Mouse (Mus musculus) heart, postnatal 36 days (tissue): ENCODE data around the gene Plppr5. TPM values are rescaled to one million over a fixed set of nuclear protein-coding genes. Genes with fewer than 3 reads are reported as not detected.

ENCODE experiments used
- DNase-seq, 2 experiments: peaks; one replicate each; pipeline ENCODE4 v3.0.0; 2021 to 2022
- intact Hi-C: fragments of 180-260 bp; cut with DNase I; formaldehyde crosslinking; loops from one replicate; pipeline ENCODE4 v1.15.1; 2025
- total RNA-seq, 2 experiments: library from RNA; stranded (reverse); gene quantifications; 2 replicates each; pipeline ENCODE4 v1.2.3; 2021

Gene Plppr5
- total RNA-seq, result under 1 TPM; 0.08 to 0.33 TPM

DNA sequence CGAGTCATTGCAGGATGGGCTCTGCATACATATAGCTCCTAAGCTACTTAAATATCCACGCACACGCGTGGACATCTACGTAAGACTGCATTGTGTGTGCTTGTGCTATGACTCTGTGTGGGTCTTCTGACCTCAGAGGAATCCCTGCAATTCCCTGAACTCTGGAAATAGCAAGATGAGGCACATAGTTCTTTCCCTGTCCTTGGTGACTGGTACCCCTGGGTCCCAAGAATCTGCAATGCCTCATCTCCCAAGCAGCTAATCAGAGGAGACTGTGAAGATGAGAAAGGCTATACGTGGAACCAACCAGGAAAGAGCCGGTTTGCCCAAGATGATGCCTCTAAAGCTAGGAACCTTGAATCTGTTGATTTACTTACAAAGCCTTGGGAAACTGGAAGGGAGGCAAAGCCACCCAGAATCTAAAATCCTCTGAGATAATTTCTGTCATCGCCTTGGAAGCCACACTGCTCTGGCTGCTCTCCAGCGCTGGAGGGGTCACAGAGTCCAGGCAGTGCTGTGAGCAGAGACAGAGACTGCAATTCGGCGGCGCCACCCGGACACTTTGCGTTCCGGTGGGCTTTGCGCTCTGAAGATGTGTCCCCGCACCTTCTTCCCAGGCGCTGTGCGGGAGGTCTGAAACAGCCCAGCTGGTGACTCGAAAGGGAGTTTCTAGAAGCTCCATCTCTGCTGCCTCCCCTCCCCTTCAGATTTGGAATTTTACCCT, at the start of gene Plppr5:
Gene Plppr5 (plus strand): TSS at position 308 of the 724 bp plus-strand sequence.
- intact Hi-C loops, result no loop called here
- peak; percentile 10 to 26 for DNase-seq

DNA sequence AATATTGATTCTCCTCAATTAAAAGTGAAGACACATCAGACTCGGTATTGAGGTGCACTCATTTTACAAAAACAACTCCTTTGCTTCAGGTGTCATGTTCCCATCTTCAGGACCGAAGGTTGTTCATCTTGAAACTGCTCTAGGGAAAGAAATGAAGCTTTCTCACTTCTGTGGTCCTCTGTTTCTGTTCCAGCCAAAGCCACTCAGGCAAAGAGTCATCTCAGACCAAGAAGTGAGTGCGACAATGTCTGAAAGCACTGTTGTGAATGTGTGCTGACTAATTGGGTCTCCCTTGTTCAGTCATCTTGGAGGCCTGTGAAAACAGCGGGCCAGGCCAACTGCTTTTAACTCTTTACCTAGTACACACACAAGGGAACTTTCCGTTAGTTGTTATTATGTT, 24.7 kb upstream of the Plppr5 start:
- intact Hi-C loops, result no loop called here
- no peak for DNase-seq

DNA sequence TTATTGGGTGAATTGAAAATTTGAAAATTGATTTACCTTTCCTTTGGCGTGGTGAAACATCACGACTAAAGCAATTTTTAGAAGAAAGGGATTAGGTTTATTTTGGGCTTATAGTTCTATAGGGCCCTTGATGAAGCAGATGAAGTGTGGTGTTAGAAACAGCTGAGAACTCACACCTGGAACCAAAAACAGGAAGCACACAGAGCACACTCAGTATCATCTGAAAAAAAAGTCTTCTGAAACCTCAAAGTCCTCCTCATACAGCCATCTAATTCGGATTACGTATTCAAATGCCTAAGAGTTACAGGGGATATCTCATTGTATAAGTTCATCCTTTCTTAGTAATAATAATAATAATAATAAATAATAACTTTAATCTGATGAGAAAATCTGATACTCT, 24.1 kb upstream of the Plppr5 start:
- DNase-seq, result no peak
- intact Hi-C loops, result no loop called here

DNA sequence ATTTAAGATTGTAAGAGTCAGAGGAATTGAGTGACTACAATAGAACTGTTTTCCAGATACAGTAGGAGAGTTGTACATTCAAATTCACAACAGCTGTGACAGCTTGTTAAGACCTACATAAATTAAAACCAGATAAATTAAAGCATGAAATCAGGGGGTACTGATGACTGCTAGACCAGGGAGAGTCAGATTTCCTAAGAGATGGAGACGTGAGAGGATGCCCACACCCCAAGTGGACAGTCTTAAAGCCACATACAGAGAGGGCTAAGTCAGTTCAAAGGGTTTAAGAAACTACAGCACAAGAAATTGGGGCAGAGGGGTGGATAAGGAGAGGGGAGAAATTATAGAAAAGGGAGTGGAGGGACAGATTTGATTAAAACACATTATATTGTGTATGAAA, 17.7 kb upstream of the Plppr5 start:
- intact Hi-C loops, result no loop called here

DNA sequence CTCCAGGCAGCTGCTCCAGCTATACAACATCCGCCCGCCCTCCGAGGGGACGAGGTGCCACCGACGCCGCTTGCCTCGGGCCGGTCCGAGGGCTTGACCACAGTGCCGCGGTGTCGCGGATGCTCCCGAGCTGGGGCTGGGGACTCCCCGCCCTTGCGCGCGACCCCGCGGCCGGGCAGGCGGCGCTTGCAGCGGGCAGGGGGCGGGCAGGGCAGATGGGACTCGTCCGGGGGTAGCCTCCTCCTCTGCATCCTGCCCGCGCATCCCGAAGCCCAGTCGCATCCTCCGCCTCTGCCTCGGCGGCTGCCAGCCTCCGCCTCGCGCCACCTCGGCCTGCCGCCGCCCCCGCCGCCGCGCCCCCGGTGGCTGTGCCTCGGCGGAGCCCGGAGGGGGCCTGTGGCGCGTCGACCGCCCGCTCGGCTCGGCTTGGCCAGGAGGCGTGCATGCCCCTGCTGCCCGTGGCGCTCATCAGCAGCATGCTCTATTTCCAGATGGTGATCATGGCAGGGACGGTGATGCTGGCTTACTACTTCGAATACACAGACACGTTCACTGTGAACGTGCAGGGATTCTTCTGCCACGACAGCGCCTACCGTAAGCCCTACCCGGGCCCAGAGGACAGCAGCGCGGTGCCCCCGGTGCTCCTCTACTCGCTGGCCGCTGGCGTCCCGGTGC, 754 bp downstream of the Plppr5 start:
- intact Hi-C loops, result no loop called here
- peak in 1 of 2 experiments; percentile 5 for DNase-seq

More for the DNA sequence above, 17.7 kb upstream of the Plppr5 start:
- no peak for DNase-seq

DNA sequence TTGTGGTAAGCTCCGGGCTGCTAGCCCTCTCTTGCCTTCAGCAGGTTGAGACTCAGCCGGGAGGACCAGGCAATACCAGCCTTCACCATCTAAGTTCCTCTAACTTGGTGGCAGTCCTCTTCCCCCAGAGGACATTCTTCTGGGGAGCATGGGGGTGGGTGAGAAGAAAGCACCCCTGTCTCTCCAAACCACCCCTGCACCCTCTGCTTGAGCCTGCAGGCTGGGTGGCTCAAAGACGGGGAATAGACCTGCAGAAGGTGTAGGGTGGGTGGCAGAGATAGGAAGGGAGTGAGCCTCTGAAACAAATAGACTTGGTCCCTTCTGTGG, 1.3 kb downstream of the Plppr5 start:
- DNase-seq, result no peak
- intact Hi-C loops, result no loop called here

DNA sequence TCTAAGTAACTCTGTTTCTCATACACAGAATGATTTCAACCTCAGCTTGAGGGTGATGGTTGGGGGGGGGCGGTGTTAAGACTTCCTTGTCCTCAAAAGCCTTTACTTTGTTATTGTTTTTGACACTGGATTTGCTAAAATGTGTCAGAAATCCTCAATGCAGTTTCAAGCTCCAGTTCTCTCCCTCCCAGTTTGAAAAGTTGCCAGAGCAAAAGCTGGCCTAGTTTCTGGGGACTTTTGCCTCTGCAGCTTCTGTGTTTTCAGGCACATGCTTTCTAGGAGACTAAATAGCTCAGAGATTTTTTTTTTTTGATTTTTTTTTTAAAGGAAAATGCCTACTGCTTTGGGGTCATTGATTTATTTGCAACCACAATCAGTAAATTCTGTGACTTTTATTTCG, 2.7 kb downstream of the Plppr5 start:
- peak in 1 of 2 experiments; percentile 13 for DNase-seq
- intact Hi-C loops, result no loop called here

DNA sequence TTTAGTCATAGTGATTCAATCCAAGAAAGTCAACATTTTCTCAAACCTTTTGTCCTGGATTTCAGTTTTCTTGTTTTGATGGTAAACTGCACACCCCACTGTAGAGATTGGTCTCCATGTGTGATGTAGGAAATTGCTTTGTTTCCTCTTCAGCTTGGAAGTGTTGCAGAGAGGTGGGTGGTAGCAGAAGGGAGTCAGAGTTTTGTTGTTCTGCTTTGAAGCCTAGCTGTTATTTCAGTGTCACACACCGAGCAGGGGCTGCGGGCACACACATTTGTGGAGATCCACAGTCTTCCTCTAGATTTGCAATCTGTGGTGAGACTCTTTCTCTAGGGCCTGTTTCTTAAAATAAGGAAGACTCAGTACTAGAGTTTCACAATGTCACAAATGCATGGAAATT, 8.0 kb downstream of the Plppr5 start:
- DNase-seq, result no peak
- intact Hi-C loops, result no loop called here

DNA sequence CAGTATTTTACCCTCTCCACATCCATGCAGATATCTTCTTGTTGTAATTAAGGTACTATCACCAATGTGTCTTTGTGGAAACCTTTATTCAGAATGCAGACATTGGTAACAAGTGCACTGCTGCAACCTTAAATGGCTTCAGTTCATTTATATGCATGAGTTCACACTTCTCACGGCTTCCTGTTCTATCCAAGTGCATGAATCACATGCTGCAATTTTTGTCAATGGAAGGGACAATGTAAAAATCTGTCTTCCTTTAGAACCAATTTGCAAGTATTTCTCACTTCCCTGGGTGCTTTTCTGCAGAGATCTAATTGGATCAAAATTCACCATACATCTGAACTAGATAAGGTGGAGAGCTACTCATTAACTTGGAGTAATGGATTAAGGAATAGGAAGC, 27.8 kb downstream of the Plppr5 start:
- intact Hi-C loops, result no loop called here

DNA sequence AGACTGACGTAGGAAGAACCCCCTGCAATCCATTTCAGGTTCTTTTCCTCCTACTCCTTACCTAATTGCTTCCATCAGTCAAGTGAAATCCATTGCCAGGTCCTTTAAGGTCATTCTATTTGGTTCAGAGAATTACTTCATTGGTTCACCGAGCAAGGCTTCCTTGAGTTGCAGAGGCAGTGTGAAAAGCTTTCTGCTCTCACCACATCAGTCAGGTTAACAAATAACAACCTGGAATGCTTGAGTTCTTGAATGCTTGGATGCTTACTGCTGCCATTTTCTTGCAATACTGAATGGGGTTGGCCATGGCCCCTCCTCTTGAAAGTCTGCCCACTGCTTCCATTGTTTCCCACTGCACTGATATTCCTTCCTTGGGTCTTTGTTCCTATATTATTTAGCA, 28.8 kb downstream of the Plppr5 start:
- DNase-seq, result no peak
- intact Hi-C loops, result no loop called here

More for the DNA sequence above, 27.8 kb downstream of the Plppr5 start:
- DNase-seq, result no peak

DNA sequence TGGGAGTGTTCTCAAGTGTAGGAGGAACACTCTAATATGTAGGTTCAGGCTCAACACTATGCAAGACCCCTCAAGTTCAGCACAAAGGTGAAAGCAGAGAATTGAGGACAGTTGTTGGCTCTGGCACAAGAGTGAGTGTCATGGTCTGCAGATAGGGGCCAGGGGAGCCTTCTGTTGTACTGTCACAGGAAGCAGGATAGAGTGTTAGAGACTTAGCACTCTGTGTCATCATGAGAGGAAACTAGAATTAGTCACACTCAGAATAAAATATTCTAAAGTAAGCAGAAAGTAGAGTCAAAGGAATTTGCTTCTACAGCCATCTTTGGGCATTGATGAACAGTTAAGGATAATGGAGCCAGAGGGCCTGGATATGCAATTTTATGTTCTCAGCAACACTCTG, 31.7 kb downstream of the Plppr5 start:
- no peak for DNase-seq
- intact Hi-C loops, result no loop called here

DNA sequence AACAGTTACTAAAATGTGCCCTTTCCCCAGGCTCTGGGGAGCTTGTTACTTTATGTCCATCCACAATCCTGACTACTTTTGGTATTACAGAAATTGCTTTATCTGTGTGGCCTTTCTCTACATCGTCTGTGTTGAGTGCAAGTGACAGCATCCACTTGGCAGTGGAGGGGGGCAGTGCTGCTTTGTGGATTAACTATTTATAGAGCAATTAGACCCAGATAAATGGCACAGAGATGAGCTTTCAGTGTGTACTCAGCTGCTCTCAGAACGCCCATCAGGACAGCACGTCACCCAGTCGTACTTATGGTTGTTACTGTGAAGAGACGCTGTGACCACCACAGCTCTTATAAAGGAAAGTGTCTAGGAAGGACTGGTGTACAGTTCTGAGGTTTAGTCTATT, 36.8 kb downstream of the Plppr5 start:
- no peak for DNase-seq
- intact Hi-C loops, result no loop called here

DNA sequence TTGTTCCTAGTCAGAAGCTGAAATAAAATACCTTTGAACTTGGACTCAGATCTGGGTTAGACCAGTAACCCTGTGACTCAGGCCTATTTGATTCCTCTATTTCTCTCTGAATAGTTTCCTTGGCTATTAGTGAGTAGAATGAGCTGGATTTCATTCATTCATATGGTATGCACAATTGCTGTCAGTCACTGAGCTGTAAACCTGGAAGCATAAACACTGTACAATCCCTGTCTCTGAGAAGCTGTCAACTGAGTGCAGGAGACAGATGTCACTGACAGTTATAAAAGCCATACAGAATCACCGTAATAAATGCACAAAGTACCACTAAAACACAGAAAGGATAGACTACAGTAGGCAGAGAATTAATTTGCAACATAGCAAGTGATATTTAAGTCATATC, 40.2 kb downstream of the Plppr5 start:
- intact Hi-C loops, result no loop called here

DNA sequence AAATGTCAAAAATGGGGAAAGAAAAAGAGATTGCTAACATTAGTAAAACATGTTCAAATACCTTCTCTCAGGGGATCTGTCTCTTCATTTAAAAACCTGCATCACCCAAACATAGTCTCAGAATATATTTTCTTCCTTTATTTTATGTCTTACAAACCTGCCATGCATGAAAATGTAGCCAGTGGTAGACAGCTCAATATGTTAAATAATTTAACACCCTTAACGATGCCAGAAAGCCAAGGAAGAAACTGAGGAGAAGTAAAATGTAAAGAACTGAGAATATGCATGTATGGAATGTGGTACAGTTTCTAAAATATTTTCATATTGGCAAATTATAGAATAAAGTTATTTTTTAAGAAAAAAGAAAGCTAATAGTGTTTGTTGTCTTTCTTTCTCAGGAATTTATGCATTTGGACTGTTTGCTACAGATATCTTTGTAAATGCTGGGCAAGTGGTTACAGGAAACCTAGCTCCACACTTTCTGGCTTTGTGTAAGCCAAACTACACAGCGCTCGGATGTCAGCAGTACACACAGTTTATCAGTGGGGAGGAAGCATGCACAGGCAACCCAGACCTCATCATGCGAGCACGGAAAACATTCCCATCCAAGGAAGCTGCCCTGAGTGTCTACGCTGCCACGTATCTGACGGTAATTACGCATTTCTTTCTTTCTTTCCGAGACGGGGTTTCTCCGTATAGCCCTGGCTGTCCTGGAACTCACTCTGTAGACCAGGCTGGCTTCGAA, 50.8 kb downstream of the Plppr5 start:
- no peak for DNase-seq
- intact Hi-C loops, result no loop called here

More for the DNA sequence above, 40.2 kb downstream of the Plppr5 start:
- no peak for DNase-seq

DNA sequence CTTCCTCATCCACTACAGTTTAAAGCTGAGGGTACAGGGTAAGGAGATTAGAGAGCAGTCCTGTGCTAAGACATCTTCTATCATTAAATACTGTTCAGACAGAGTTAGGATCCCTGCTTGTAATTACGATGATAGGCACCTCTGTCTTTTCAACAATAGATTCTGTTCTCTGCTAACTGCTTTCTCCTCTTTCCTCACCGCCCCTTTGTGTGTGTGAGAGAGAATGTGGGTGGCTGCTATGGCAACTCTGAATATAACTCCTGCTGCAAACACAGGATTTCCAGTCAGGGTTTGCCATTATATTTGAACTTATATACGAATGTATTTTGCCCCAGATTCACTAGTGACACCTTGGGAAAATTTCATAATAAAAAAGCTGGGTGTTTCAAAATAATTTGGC, 54.2 kb downstream of the Plppr5 start:
- no peak for DNase-seq
- intact Hi-C loops, result no loop called here

DNA sequence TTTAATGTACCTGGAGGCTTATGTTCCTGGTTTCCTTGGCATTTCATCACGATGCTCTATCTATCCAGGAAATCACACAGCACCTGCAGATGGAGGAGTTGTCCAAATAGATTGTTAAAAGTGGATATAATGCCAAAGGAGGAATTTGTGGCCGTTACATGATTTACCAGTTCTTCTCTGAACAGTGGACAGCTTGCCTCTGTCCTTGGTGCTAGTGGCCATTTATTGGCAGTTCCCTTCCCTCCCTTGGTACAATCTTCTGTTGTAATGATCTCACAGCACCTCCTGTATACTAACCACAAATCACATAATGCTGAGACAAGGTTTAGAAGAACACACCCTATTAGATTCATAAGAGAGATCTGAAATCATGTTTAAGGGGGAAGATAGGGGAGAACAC, 55.7 kb downstream of the Plppr5 start:
- no peak for DNase-seq
- intact Hi-C loops, result no loop called here

DNA sequence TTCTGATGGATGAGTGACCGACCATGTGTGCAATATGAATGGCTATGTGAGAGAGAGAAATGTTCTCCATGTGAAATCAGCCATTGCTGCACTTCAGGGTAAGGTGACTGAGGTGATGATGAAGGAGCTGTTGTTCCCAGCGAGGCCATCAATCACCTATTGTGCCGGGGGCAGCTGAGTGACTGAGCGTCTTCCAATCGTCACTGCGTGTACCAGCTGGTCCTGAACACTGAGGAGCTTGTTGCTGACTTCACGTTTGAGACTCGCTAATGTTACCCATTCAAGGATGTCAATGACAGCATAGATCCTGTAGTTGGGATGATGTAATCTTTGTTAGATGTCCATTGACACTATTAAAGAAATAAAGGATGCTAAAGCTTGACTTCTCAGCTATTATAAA, 74.0 kb downstream of the Plppr5 start:
- DNase-seq, result no peak
- intact Hi-C loops, result no loop called here

DNA sequence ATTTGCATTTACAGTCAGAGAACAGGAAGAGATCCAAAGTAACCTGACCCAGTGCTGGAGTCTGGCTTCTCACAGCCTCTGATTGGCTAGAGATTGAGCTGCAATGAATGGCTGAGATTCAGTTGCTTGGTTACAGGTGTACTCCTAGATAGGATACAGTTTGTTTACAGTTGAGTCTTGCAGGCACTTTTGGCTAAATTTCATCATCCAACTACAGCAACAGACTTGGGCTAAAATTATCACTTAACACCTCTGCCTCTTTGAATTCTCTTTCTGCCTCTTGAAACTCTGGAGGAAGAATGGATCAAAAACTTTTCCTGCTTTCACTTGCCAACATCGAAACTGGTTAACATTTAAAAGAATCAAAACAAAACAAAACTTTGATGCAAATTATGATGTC, 89.7 kb downstream of the Plppr5 start:
- intact Hi-C loops, result no loop called here
- DNase-seq, result no peak

DNA sequence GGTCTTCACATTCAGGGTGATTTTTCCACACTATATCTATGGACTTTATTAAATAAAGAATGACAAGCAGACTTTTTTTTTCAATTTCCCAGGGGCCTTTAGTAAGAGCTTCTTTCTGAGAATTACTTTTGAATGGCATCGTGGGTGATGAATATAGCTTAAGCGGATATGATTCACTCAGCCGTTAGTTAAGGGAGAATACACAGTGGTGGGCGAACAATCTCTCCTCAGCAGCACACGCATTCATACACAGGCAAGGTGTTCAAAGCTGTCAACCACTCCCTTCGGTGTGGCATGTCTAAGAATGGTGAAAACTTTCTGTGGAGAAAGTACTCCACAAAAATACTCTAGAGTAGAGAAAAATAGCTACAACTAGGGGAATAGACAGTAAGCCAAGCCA, 104.6 kb downstream of the Plppr5 start:
- intact Hi-C loops, result no loop called here
- DNase-seq, result no peak

DNA sequence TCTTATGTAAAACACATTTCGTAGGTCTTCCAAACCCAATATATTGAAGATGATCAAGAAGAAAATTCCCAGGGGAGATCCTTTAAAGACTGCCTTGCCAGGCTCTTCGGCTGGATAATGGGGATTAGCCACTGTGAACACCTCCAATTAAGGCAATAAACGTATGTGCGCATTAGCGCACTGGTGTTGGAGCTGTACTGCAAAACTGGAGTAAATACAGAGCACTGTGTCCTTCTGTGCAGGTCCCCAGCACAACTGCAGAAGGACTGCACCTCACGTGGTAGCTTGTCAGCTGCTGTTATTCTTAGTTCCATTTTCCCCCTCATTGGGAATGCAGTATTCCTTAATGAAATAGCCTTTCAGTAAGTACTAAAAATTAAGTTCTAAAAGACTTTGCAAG, 110.0 kb downstream of the Plppr5 start:
- intact Hi-C loops, result no loop called here
- DNase-seq, result no peak

DNA sequence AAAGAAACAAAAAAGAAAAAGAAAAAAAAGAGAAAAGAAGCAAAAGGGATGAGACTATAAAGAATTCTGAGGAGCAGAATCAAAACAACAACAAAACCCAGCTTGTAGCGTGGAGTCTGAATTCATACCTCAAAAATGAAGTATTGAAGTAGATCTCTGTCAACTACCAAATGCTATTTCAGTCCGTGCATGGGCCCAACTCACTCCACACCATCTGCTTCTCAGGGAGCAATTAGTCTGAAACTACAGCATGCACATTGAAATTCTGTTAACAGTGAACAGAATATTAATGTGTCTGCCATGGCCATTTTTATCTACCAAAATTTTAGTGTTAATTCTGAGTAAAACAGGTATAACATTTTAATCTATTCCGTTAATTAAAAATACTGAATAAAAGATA, 111.4 kb downstream of the Plppr5 start:
- no peak for DNase-seq
- intact Hi-C loops, result no loop called here

DNA sequence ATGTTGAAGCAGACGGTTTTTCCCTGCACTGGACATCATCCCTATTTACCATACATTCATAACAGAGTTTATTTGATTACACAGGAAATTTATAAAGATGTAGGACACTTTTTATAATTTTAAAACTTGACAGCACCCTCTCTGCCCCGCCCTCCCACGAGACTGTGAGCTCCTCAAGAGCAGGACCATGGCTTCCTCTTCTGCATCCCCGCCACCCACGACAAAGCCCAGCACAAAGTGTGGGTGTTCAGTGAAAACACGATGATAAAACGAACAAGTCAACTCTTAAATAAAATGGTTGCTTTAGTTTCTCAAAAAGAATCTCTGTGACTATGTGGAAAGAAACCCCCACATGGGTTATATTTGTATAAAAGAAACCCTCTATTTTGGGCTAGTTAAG, 112.0 kb downstream of the Plppr5 start:
- no peak for DNase-seq
- intact Hi-C loops, result no loop called here
